Mouse (Mus musculus) cerebellum, postnatal 36 days (tissue): ENCODE results near the gene Fdx1l.

Source experiments
- DNase-seq, 2 experiments: peaks; one replicate each; pipeline ENCODE4 v3.0.0; 2021 to 2022; ENCODE audit warnings: mixed read lengths in 2 of 2

Gene Fdx1l

DNA sequence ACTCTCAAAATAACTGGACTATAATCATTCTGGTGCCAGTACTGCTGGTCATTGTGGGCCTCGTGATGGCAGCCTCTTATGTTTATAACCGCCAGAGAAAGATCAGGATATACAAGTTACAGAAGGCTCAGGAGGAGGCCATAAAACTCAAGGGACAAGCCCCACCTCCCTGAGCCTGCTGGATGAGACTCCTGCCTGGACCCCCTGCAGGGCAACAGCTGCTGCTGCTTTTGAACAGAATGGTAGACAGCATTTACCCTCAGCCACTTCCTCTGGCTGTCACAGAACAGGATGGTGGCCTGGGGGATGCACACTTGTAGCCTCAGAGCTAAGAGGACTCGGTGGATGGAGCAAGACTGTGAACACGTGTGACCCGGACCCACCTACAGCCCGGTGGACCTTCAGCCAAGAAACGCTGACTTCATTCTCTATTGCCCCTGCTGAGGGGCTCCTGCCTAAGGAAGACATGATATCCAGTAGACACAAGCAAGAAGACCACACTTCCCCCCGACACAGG is 45.6 kb downstream of the Fdx1l start:
- no peak for DNase-seq

DNA sequence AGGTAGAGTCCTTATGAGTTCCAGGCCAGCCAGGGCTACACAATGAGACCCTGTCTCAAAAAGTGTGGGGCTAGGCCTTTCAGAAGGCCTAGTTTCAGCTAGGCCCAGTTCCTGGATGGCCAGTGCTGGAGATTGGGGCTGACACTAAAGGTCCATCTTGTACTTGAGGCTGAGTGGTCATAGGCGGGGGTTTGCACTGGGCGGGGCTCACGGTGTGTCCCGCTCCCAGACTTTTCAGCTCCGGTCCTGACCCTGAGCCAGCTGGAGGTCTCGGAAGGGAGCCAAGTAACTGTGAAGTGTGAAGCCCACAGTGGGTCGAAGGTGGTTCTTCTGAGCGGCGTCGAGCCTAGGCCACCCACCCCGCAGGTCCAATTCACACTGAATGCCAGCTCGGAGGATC is 46.6 kb downstream of the Fdx1l start:
- no peak for DNase-seq

- no peak for DNase-seq
Measured at GRCm38 (mm10) chr9:21025258-21025810, 48.1 kb downstream of the Fdx1l start.

DNA sequence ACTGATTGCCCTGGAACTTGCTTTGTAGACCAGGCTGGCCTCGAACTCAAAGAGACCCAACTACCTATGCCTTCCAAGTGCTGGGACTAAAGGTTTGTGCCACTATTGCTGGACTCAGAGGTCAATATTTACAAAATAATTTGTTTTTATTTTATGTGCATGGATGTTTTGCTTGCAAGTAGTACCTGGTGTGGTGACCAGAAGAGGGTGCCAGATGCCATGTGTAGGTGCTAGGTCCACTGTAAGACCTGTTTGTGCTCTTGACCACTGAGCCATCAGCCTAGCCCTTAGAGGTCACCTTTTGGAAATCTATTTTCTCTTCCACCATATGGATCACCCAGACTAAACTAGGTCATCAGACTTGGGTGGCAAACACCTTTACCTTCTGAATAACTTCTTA is 50.7 kb downstream of the Fdx1l start:
- no peak for DNase-seq

DNA sequence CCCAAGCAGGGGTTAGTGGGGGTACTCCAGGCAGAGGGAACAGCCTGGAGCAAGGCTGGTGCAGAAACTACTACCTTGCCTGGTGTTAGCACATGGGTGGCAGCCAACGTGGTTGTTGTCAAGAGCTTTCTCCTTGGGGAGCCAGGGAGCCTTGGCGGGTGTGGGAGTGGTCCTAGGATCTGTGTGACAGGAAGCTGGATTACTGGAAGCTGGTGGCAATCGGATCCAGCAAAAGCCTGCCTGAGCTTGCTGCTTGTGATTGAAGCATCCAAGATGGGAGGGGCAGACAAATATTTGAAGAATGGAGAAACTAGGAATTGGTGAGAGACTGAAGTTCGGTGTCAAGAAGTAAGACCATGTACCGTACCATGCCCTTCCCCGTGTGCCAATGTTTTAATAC is 51.1 kb downstream of the Fdx1l start:
- DNase-seq: no peak

DNA sequence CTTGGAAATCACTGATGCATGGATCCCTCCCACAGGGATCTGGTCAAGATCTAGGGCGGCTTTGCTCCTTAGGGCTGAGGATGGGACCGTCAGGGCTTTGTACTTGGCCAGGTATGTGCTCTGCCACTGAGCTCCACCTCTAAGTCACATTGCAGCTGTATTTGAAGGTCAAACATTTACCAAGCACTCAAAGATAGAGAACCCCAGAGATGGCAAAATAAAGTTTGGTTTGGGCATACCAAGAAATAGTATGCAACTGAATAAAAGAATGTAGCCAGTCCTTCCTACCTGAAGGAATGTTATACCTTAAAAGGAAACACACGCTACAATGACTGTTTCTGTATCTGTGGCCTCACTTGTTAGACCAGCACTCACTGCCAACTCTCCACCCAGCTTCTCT is 52.1 kb downstream of the Fdx1l start:
- no peak for DNase-seq

- no peak for DNase-seq
Measured at GRCm38 (mm10) chr9:21018600-21018999, 54.8 kb downstream of the Fdx1l start.
